Mouse (Mus musculus) adrenal gland, postnatal 14 days (tissue): ENCODE data around the gene Khdc4. TPM values are rescaled to one million over a fixed set of nuclear protein-coding genes. Genes with fewer than 3 reads are reported as not detected.

Source experiments
- DNase-seq: peaks from one replicate; pipeline ENCODE4 v3.0.0; 2021; ENCODE audit warnings: mixed read lengths
- total RNA-seq: library from RNA; stranded (reverse); gene quantifications from 2 replicates; pipeline ENCODE4 v1.2.3, GENCODE M21; 2021

Gene Khdc4
- total RNA-seq, 1 experiment from 2014 or later: 56.1 TPM

DNA sequence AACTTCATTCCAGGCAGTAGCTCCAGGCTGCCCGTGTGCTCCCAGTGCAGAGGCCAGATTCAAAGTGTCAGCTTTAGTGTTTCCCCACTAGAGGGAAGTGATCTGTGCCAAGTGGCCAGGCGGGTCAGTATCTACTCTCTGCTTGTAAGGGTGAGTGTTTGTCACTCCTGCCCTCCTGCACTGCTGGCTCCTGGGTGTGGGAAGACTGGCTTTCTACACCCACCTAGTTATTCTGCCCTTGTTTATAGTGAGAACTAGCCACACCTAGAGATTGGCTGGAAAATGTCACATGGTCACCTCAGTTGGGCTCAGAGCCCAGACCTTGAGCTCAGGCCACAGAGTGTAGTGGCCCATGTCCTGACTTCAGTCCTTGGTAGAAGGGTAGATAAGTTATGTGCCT lies 33.5 kb downstream of the Khdc4 start:
- peak; percentile 67 for DNase-seq

GRCm38 (mm10) chr3:88736556-88736955 lies 51.0 kb downstream of the Khdc4 start:
- DNase-seq: no peak

- peak; percentile 82 for DNase-seq
Observed at GRCm38 (mm10) chr3:88738641-88739040, 53.0 kb downstream of the Khdc4 start.

DNA sequence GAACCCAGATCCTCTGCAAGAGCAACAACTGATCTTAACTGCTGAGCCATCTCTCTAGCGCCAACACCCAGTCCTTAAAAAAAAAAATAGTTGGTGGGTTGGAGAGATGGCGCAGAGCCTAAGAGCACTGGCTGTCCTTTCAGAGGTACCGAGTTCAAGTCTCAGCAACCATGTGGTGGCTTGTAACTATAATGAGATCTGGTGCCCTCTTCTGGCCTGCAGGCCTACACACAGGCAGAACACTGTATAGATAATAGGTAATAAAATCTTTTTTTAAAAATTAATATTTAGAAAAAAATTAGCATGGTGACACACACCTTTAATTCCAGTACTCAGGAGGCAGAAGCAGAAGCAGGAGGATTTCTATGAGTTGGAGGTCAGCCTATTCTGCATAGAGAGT lies 54.5 kb downstream of the Khdc4 start:
- DNase-seq: no peak

DNA sequence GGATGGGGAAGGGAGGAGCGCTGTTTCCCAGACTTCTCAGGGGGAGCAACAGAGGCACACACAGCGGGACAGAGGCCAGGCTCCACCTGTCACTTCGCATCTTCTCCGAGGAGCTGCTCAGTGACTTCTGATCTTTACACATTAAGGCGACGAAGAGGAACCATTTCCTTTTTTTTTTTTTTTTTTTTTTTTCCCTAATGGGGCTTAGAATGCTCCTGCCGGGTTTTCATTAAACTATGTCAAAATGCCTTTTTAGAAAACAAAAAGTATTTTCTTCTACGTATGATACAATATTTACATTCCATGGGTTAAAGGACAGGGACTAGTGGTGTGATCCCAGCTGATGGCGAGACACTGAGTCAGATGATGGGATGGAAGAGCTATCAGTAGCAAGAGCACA lies 59.9 kb downstream of the Khdc4 start:
- no peak for DNase-seq

DNA sequence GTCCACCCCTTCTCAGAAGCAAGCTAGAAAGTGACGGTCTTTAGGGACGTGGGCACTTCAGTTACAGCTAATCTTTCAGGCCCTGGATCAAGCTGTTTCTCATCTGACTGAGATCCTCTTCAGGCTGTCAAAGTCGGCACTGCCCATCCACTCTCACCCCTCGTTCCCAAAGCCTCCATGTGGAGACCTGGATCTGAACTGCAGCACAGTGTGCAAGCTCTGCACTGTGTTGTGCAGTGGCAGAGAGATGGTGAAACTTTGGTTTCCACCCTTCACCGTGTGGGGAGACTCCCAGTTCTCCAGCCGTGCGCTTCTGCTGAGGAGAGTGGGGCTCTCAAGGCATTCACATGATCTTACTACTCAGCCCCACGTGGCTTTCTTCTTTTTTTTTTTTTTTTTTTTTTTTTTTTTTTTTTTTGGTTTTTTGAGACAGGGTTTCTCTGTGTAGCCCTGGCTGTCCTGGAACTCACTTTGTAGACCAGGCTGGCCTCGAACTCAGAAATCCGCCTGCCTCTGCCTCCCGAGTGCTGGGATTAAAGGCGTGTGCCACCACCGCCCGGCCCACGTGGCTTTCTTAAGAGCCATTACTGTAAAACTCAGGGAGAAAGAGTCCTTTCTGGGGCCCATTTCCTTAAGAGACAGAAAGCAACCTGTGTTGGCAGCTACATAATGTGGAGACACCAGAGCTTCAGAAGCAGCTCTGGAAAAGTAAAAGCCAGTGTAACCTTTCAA lies 60.7 kb downstream of the Khdc4 start:
- DNase-seq: no peak

- DNase-seq: no peak
Observed at GRCm38 (mm10) chr3:88746871-88747231, 61.2 kb downstream of the Khdc4 start.

DNA sequence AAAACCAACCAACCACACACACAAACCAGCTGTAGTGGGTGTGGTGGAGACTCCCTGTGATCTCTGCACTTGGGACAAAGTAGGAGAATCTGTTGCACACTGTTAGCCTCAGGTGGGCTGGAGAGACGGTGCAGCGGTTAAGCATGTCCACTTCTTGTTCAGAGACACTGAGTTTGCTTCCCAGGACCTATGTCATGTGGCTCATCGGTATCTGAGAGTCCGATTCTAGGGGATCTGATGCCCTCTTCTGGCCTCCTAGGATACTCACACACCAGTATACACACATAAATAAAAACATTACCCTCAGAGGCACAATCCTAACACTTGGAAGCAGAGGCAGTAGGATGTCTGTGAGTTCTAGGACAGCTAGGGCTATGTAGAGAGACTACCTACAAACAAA lies 68.7 kb downstream of the Khdc4 start:
- DNase-seq: no peak

- DNase-seq: peak; percentile 18
Observed at GRCm38 (mm10) chr3:88755541-88755940, 69.9 kb downstream of the Khdc4 start.

- DNase-seq: peak; percentile 9
Observed at GRCm38 (mm10) chr3:88756276-88756675, 70.7 kb downstream of the Khdc4 start.

GRCm38 (mm10) chr3:88758045-88758500 lies 72.5 kb downstream of the Khdc4 start:
- DNase-seq: peak; percentile 77

DNA sequence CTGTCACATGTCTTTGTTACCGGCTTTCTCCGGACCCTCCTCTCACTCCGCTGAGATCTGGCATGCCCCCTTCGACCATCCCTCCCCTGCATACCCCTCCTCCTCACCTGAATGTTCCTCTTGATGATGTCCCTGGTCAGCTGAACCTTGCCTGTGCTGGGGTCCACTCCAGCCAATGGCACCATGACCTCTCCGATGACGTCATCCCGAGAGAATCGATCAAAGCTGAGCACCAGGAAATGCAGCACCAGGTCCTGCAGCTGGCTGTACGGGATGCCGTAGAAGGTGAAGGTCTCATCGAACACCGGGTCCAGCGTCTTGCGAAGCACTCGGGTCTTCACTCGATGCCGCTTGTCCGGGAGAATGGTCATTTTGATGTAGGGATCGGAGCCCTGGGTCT lies 76.0 kb downstream of the Khdc4 start:
- no peak for DNase-seq

DNA sequence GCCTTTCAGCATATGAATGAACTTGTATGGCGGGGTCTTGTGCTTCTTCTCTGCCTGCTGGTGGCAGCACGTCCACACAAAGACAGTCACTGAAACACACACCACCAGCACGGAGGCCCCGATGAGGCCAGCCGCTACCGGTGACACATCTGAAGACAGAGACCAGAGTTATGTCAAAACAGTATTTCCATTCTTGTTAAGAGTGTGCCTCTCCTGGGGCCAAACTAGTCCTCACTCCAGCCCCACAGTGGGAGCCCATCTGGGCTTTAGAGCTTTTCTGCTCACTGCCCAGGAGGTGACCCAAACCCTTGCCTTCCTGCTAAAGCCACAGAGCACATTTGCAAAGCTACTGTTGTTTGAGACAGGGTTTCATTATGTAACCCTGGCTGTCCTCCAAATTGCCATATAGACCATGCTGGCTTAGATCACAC lies 76.8 kb downstream of the Khdc4 start:
- DNase-seq: no peak

Other genes with a start within 250 kb of the Khdc4 start
- 11.0 and 11.5 TPM in 2 replicates for gene Sema4a, start 224.6 kb upstream of the Khdc4 start, total RNA-seq
- 97.6 and 99.3 TPM in 2 replicates for gene Lmna, start 175.8 kb upstream of the Khdc4 start, total RNA-seq
- gene Mex3a, start 153.4 kb upstream of the Khdc4 start, total RNA-seq: 4.2 and 4.4 TPM in 2 replicates
- not detected in 2 replicates for gene Rab25, start 137.5 kb upstream of the Khdc4 start, total RNA-seq
- gene Lamtor2, start 132.7 kb upstream of the Khdc4 start, total RNA-seq: 133 and 138 TPM in 2 replicates
- 70.3 and 75.3 TPM in 2 replicates for gene Ubqln4, start 132.0 kb upstream of the Khdc4 start, total RNA-seq
- 222 and 252 TPM in 2 replicates for gene Ssr2, start 109.9 kb upstream of the Khdc4 start, total RNA-seq
- 36.9 and 67.6 TPM in 2 replicates for gene Arhgef2, start 79.8 kb upstream of the Khdc4 start, total RNA-seq
- not detected in 2 replicates for gene Rxfp4, start 32.7 kb upstream of the Khdc4 start, total RNA-seq
- gene Rit1, start 31.0 kb downstream of the Khdc4 start, total RNA-seq: 39.1 and 48.1 TPM in 2 replicates
- gene Syt11, start 89.4 kb downstream of the Khdc4 start, total RNA-seq: 7.5 and 15.1 TPM in 2 replicates
- gene Gon4l, start 149.4 kb downstream of the Khdc4 start, total RNA-seq: 25.0 and 28.4 TPM in 2 replicates
- 23.6 and 25.6 TPM in 2 replicates for gene Msto1, start 228.2 kb downstream of the Khdc4 start, total RNA-seq